Mouse (Mus musculus): ENCODE data around the gene Asb4. TPM values are rescaled to one million over a fixed set of nuclear protein-coding genes. Genes with fewer than 3 reads are reported as not detected.
A peak's percentile ranks its signal among the peaks of the same experiment; 100 is the strongest.

Gene Asb4
- polyA plus RNA-seq, 1 experiment from 2014 or later, result 17.9 TPM

GRCm38 (mm10) chr6:5404016-5404415, 20.8 kb downstream of the Asb4 start:
- Histone ChIP-seq H3K36me3 (ENCODE audit: control insufficient read depth, insufficient read depth, low read length) (no peaks in the 10 kb centered on the region), H3K9me3 (replicated peaks; ENCODE audit: control insufficient read depth, low read length, poor library complexity, severe bottlenecking) (no peaks in the 10 kb centered on the region), H3K4me1 (ENCODE audit: control insufficient read depth, insufficient read depth, low read length) (peaks cover 24% of the 10 kb centered on the region), H3K9ac (ENCODE audit: low read depth, low read length) (no peak overlapping the region), H3K27me3 (ENCODE audit: control insufficient read depth, insufficient read depth, low read depth, low read length) (no peaks in the 10 kb centered on the region), H3K4me2 (ENCODE audit: low read length) (no peak overlapping the region), H3K27ac (ENCODE audit: low read length) (peak overlapping the region; percentile 78), H3K4me3 (ENCODE audit: low read depth, low read length) (no peak overlapping the region)
- no peak for ATAC-seq
- WGBS, result 38% methylated on average over 6 of the region's 6 CpGs

DNA sequence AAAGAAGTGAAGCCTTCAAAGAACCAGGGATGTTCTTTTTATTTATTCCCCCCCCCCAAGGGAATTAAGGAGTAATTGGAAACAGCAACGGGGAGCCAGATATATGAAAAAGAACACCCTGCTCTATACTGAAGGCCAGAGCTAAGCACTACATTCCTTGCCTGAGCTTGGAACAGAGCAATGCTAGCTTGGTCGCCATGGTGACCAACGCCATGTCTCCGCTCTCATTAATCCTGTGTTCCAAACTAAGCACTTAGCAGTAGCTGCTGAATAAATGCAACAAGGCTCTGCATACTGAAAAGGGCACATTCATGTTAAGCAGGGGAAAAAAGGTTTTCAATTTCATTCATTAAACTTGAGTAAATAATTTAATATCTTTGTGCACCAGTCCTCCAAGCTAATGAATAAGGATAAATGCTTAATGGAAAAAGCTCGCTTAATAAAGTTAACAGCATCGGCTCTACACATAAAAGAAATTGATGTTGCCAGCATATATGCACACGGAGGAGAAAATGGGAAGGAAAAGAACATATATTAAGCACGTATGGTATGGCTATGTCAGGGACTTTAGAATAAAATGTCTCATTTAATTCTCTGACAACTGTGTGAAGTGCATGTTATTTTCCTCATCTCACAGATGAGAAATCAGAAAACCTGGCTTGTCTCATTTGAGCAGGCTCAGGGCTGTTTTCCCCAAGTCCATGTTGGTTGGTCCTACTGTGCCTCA, 25.4 kb downstream of the Asb4 start:
- peak overlapping the region; percentile 65 for H3K27ac ChIP-seq (ENCODE audit: low read length)
- H3K4me3 ChIP-seq (ENCODE audit: low read depth, low read length), result no peak overlapping the region
- H3K4me2 ChIP-seq (ENCODE audit: low read length), result peak overlapping the region; percentile 9; the same call in 1 of the 2 replicates
- H3K27me3 ChIP-seq (ENCODE audit: control insufficient read depth, insufficient read depth, low read depth, low read length), result no peaks in the 10 kb centered on the region
- peaks cover 30% of the 10 kb centered on the region for H3K4me1 ChIP-seq (ENCODE audit: control insufficient read depth, insufficient read depth, low read length)
- H3K36me3 ChIP-seq (ENCODE audit: control insufficient read depth, insufficient read depth, low read length), result no peaks in the 10 kb centered on the region
- no peak overlapping the region for H3K9ac ChIP-seq (ENCODE audit: low read depth, low read length)
- ATAC-seq, result peak; percentile 97
- H3K9me3 ChIP-seq (replicated peaks; ENCODE audit: control insufficient read depth, low read length, poor library complexity, severe bottlenecking), result no peaks in the 10 kb centered on the region
- 14% methylated on average over 8 of the region's 8 CpGs for WGBS

- H3K4me1 ChIP-seq (ENCODE audit: control insufficient read depth, insufficient read depth, low read length), result peaks cover 23% of the 10 kb centered on the region
- no peak for ATAC-seq
Measured at GRCm38 (mm10) chr6:5409676-5410075, 26.5 kb downstream of the Asb4 start.

DNA sequence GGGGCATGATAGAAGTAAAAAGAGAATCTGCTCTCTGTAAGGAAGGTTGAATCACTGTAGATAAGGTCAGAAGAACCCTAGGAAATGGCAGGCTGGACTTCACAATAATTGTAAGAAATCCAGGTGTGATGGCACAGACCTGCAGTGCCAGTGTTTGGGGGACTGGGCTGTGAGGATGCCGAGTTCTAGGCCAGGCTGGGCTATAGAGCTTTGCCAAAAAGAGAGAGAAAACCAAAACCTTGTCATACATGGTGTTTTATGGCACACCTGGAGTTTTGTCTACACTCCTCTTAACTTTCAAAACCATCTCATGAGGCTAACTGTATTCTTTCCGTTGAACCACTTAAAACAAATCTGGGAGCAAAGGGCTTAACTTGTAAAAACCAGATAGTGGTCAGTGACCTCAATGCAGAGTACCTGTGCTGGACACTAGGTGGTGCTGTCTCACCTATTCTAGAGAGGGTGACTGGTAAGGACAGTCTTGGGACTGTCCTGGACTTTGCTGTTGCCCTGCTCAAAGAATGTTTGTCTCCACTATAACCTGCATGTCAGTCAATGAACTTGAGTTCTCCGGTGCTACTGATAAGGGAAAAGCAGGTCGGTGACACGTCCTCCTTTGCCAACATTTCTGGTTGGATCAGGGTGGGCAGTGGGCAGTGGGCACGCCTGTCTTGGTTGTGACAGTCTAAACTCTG, 27.7 kb downstream of the Asb4 start:
- peaks cover 23% of the 10 kb centered on the region for H3K4me1 ChIP-seq (ENCODE audit: control insufficient read depth, insufficient read depth, low read length)
- H3K9me3 ChIP-seq (replicated peaks; ENCODE audit: control insufficient read depth, low read length, poor library complexity, severe bottlenecking), result no peaks in the 10 kb centered on the region
- 52% methylated on average over 6 of the region's 6 CpGs for WGBS
- 0 out of 2 replicates have a peak, but pooled peaks have one; percentile 27 for ATAC-seq
- H3K4me3 ChIP-seq (ENCODE audit: low read depth, low read length), result no peak overlapping the region
- H3K9ac ChIP-seq (ENCODE audit: low read depth, low read length), result no peak overlapping the region
- no peak overlapping the region for H3K4me2 ChIP-seq (ENCODE audit: low read length)
- no peaks in the 10 kb centered on the region for H3K36me3 ChIP-seq (ENCODE audit: control insufficient read depth, insufficient read depth, low read length)
- no peaks in the 10 kb centered on the region for H3K27me3 ChIP-seq (ENCODE audit: control insufficient read depth, insufficient read depth, low read depth, low read length)
- H3K27ac ChIP-seq (ENCODE audit: low read length), result no peak overlapping the region

More at GRCm38 (mm10) chr6:5409676-5410075, 26.5 kb downstream of the Asb4 start:
- WGBS, result 43% methylated on average over 4 of the region's 4 CpGs
- no peaks in the 10 kb centered on the region for H3K36me3 ChIP-seq (ENCODE audit: control insufficient read depth, insufficient read depth, low read length)
- H3K9me3 ChIP-seq (replicated peaks; ENCODE audit: control insufficient read depth, low read length, poor library complexity, severe bottlenecking), result no peaks in the 10 kb centered on the region
- no peak overlapping the region for H3K27ac ChIP-seq (ENCODE audit: low read length)
- no peak overlapping the region for H3K9ac ChIP-seq (ENCODE audit: low read depth, low read length)
- H3K4me2 ChIP-seq (ENCODE audit: low read length), result no peak overlapping the region
- no peaks in the 10 kb centered on the region for H3K27me3 ChIP-seq (ENCODE audit: control insufficient read depth, insufficient read depth, low read depth, low read length)
- no peak overlapping the region for H3K4me3 ChIP-seq (ENCODE audit: low read depth, low read length)

GRCm38 (mm10) chr6:5413282-5413681, 30.1 kb downstream of the Asb4 start:
- ATAC-seq, result no peak
- Histone ChIP-seq H3K4me3 (ENCODE audit: low read depth, low read length) (no peak overlapping the region), H3K27ac (ENCODE audit: low read length) (peak overlapping the region; percentile 15; the same call in 1 of the 2 replicates), H3K9ac (ENCODE audit: low read depth, low read length) (no peak overlapping the region), H3K9me3 (replicated peaks; ENCODE audit: control insufficient read depth, low read length, poor library complexity, severe bottlenecking) (no peaks in the 10 kb centered on the region), H3K27me3 (ENCODE audit: control insufficient read depth, insufficient read depth, low read depth, low read length) (no peaks in the 10 kb centered on the region), H3K4me2 (ENCODE audit: low read length) (no peak overlapping the region), H3K4me1 (ENCODE audit: control insufficient read depth, insufficient read depth, low read length) (peaks cover 17% of the 10 kb centered on the region), H3K36me3 (ENCODE audit: control insufficient read depth, insufficient read depth, low read length) (no peaks in the 10 kb centered on the region)
- 43% methylated on average over 8 of the region's 8 CpGs for WGBS

- H3K9me3 ChIP-seq (replicated peaks; ENCODE audit: control insufficient read depth, low read length, poor library complexity, severe bottlenecking), result no peaks in the 10 kb centered on the region
- H3K36me3 ChIP-seq (ENCODE audit: control insufficient read depth, insufficient read depth, low read length), result no peaks in the 10 kb centered on the region
- no peaks in the 10 kb centered on the region for H3K27me3 ChIP-seq (ENCODE audit: control insufficient read depth, insufficient read depth, low read depth, low read length)
- H3K4me2 ChIP-seq (ENCODE audit: low read length), result no peak overlapping the region
- no peaks in the 10 kb centered on the region for H3K4me1 ChIP-seq (ENCODE audit: control insufficient read depth, insufficient read depth, low read length)
- H3K4me3 ChIP-seq (ENCODE audit: low read depth, low read length), result no peak overlapping the region
- no peak for ATAC-seq
- H3K27ac ChIP-seq (ENCODE audit: low read length), result no peak overlapping the region
- 92% methylated on average over 2 of the region's 2 CpGs for WGBS
- no peak overlapping the region for H3K9ac ChIP-seq (ENCODE audit: low read depth, low read length)
Measured at GRCm38 (mm10) chr6:5421442-5421841, 38.3 kb downstream of the Asb4 start.

DNA sequence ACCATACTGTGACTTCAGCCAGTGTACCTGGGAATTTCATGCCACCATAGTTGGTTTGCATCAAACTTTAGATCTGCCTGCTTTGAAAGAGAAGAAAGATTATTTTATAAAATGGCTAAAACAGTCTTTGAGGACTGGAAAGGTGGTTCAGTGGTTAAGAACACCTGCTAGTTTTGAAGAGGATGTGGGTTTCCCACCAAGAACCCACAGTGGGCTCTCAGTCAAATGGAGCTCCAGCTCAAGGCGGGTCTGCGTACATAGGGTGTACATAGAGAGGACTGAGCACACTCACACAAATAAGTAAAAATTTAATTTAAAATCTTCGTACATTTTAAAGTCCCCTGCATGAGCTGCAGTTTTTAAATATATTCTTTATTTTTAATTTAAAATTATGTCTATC, 39.2 kb downstream of the Asb4 start:
- H3K27ac ChIP-seq (ENCODE audit: low read length), result no peak overlapping the region
- no peaks in the 10 kb centered on the region for H3K4me1 ChIP-seq (ENCODE audit: control insufficient read depth, insufficient read depth, low read length)
- H3K27me3 ChIP-seq (ENCODE audit: control insufficient read depth, insufficient read depth, low read depth, low read length), result no peaks in the 10 kb centered on the region
- ATAC-seq, result no peak
- no peaks in the 10 kb centered on the region for H3K9me3 ChIP-seq (replicated peaks; ENCODE audit: control insufficient read depth, low read length, poor library complexity, severe bottlenecking)
- WGBS, result 97% methylated on average over 3 of the region's 3 CpGs
- no peak overlapping the region for H3K9ac ChIP-seq (ENCODE audit: low read depth, low read length)
- no peak overlapping the region for H3K4me2 ChIP-seq (ENCODE audit: low read length)
- no peaks in the 10 kb centered on the region for H3K36me3 ChIP-seq (ENCODE audit: control insufficient read depth, insufficient read depth, low read length)
- no peak overlapping the region for H3K4me3 ChIP-seq (ENCODE audit: low read depth, low read length)

DNA sequence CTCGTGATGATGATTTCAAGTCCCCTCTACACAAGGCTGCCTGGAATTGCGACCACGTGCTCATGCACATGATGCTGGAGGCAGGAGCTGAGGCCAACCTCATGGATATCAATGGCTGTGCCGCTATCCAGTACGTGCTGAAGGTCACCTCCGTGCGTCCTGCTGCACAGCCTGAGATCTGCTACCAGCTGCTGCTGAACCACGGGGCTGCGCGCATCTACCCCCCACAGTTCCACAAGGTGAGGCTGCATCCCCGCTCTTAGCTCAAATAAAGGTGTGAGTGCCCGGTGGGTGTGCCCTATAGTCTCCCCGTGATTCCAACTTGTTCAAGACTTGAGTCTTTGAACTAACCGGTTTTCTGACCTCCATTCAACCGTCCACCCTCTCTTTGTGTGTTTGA, 40.4 kb downstream of the Asb4 start:
- Histone ChIP-seq H3K36me3 (ENCODE audit: control insufficient read depth, insufficient read depth, low read length) (no peaks in the 10 kb centered on the region), H3K4me1 (ENCODE audit: control insufficient read depth, insufficient read depth, low read length) (no peaks in the 10 kb centered on the region), H3K4me3 (ENCODE audit: low read depth, low read length) (no peak overlapping the region), H3K4me2 (ENCODE audit: low read length) (no peak overlapping the region), H3K27ac (ENCODE audit: low read length) (no peak overlapping the region), H3K27me3 (ENCODE audit: control insufficient read depth, insufficient read depth, low read depth, low read length) (no peaks in the 10 kb centered on the region), H3K9me3 (replicated peaks; ENCODE audit: control insufficient read depth, low read length, poor library complexity, severe bottlenecking) (no peaks in the 10 kb centered on the region), H3K9ac (ENCODE audit: low read depth, low read length) (no peak overlapping the region)
- ATAC-seq, result no peak
- 86% methylated on average over 15 of the region's 15 CpGs for WGBS

DNA sequence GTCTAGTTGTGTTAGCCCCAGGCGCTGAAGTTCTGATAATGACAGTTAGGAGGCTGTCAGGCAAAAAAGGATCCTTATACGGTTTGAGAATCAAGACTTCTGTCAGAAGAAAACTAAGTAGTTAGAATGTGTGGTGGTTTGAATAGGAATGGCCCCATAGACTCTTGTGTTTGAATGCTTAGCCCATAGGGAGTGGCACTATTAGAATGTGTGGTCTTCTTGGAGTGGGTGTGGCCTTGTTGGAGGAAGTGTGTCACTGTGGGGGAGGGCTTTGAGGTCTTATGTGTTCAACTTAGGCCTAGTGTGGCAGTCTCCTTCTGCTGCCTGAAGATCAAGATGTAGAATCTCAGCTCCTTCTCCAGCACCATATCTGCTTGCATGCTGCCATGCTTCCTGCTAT, 43.8 kb downstream of the Asb4 start:
- H3K27ac ChIP-seq (ENCODE audit: low read length), result no peak overlapping the region
- WGBS, result 88% methylated on average over 2 of the region's 2 CpGs

More for the DNA sequence above, 43.8 kb downstream of the Asb4 start:
- Histone ChIP-seq H3K9me3 (replicated peaks; ENCODE audit: control insufficient read depth, low read length, poor library complexity, severe bottlenecking) (no peaks in the 10 kb centered on the region), H3K4me1 (ENCODE audit: control insufficient read depth, insufficient read depth, low read length) (no peaks in the 10 kb centered on the region), H3K36me3 (ENCODE audit: control insufficient read depth, insufficient read depth, low read length) (no peaks in the 10 kb centered on the region), H3K4me2 (ENCODE audit: low read length) (no peak overlapping the region), H3K27me3 (ENCODE audit: control insufficient read depth, insufficient read depth, low read depth, low read length) (no peaks in the 10 kb centered on the region), H3K4me3 (ENCODE audit: low read depth, low read length) (no peak overlapping the region), H3K9ac (ENCODE audit: low read depth, low read length) (no peak overlapping the region)
- no peak for ATAC-seq
